Mouse (Mus musculus) MEL (cell line): Measurements from ENCODE around the gene Olfr1100.

Experiments used
- BHLHE40 ChIP-seq: IDR thresholded peaks from 2 replicates; pipeline ENCODE4 v1.6.1; 2012; ENCODE audit warnings: low read depth, mild to moderate bottlenecking, inconsistent platforms, low read length, improper control_type of control experiment, borderline replicate concordance
- CHD1 ChIP-seq: IDR thresholded peaks from 2 replicates; pipeline ENCODE4 v1.6.1; 2012; ENCODE audit warnings: low read depth, mild to moderate bottlenecking, inconsistent platforms, low read length, improper control_type of control experiment
- CTCF ChIP-seq, 3 experiments: IDR thresholded peaks in 2 of 3; conservative IDR thresholded peaks in 1 of 3; 2 replicates each; pipeline ENCODE4 v1.5.1; 2011 to 2012; ENCODE audit warnings: low read length in 3 of 3, low read depth in 2 of 3, mild to moderate bottlenecking in 2 of 3, improper control_type of control experiment in 1 of 3, inconsistent platforms in 1 of 3, mixed read lengths in 1 of 3, moderate library complexity in 1 of 3; ENCODE audit not compliant: control insufficient read depth in 1 of 3, insufficient read depth in 1 of 3, poor library complexity in 1 of 3, severe bottlenecking in 1 of 3
- ELF1 ChIP-seq: IDR thresholded peaks from 2 replicates; pipeline ENCODE4 v1.6.1; 2014; ENCODE audit warnings: low read depth, mild to moderate bottlenecking, inconsistent platforms, low read length, improper control_type of control experiment, moderate library complexity
- EP300 ChIP-seq, 2 experiments: IDR thresholded peaks; 2 replicates each; pipeline ENCODE4 v1.6.1; 2011; ENCODE audit warnings: improper control_type of control experiment in 2 of 2, low read length in 2 of 2, low read depth in 1 of 2, mild to moderate bottlenecking in 1 of 2
- GATA1 ChIP-seq: IDR thresholded peaks from 2 replicates; pipeline ENCODE4 v1.6.1; 2011; ENCODE audit warnings: low read depth, low read length, improper control_type of control experiment
- HCFC1 ChIP-seq: IDR thresholded peaks from 2 replicates; pipeline ENCODE4 v1.6.1; 2012; ENCODE audit warnings: low read depth, mild to moderate bottlenecking, inconsistent platforms, low read length, improper control_type of control experiment, moderate library complexity
- KAT2A ChIP-seq: conservative IDR thresholded peaks from 2 replicates; pipeline ENCODE4 v1.6.1; 2012; ENCODE audit warnings: low read depth, low read length, improper control_type of control experiment, inconsistent platforms

- TF ChIP-seq EP300 (IDR thresholded peaks at IDR 0.05; ENCODE audit: low read depth in 1 of 2, low read length in 2 of 2), result no peak
- no peak for TF ChIP-seq CTCF (IDR thresholded peaks at IDR 0.05 in 2 of 3, conservative IDR thresholded peaks at IDR 0.05 in 1 of 3; ENCODE audit: control insufficient read depth in 1 of 3, insufficient read depth in 1 of 3, low read depth in 2 of 3, low read length in 3 of 3, poor library complexity in 1 of 3, severe bottlenecking in 1 of 3)
- no peak for TF ChIP-seq ELF1
- no peak for TF ChIP-seq GATA1
- TF ChIP-seq KAT2A, result no peak
- no peak for TF ChIP-seq HCFC1
- TF ChIP-seq BHLHE40, result no peak
- no peak for TF ChIP-seq CHD1
These were observed 18.3 kb upstream of the Olfr1100 start, which contains the start of gene Olfr1102 for GRCm38 (mm10) chr2:86998098-86998497.
